Mouse (Mus musculus): ENCODE measurements around the gene Tcaf3. TPM values are rescaled to one million over a fixed set of nuclear protein-coding genes. Genes with fewer than 3 reads are reported as not detected.

The Tcaf3 gene
- not detected for polyA plus RNA-seq (2017; shearing (Covaris generic))

- ATAC-seq, result no peak
Measured at GRCm38 (mm10) chr6:42597592-42597991, at the start of gene Tcaf3. Gene Tcaf3, minus strand, starts transcription at chr6:42597692.

- ATAC-seq, result no peak
Measured at GRCm38 (mm10) chr6:42644912-42645549, 47.5 kb upstream of the Tcaf3 start, which contains the start of gene Tcaf2. Gene Tcaf2, minus strand, starts transcription at chr6:42645254.

GRCm38 (mm10) chr6:42634393-42634792 is 36.9 kb upstream of the Tcaf3 start:
- ATAC-seq, result no peak

- ATAC-seq, result no peak
Measured at GRCm38 (mm10) chr6:42631395-42631794, 33.9 kb upstream of the Tcaf3 start.

- no peak for ATAC-seq
Measured at GRCm38 (mm10) chr6:42616904-42617303, 19.4 kb upstream of the Tcaf3 start.

GRCm38 (mm10) chr6:42612218-42612617 is 14.7 kb upstream of the Tcaf3 start:
- ATAC-seq, result no peak

GRCm38 (mm10) chr6:42610954-42611522 is 13.5 kb upstream of the Tcaf3 start:
- no peak for ATAC-seq

GRCm38 (mm10) chr6:42593138-42593882 is 4.2 kb downstream of the Tcaf3 start:
- ATAC-seq, result no peak

- ATAC-seq, result no peak
Measured at GRCm38 (mm10) chr6:42586569-42586968, 10.9 kb downstream of the Tcaf3 start.

GRCm38 (mm10) chr6:42583488-42583872 is 14.0 kb downstream of the Tcaf3 start:
- no peak for ATAC-seq

- ATAC-seq, result no peak
Measured at GRCm38 (mm10) chr6:42582741-42583487, 14.6 kb downstream of the Tcaf3 start.

- no peak for ATAC-seq
Measured at GRCm38 (mm10) chr6:42578678-42579077, 18.8 kb downstream of the Tcaf3 start.

GRCm38 (mm10) chr6:42577433-42577832 is 20.1 kb downstream of the Tcaf3 start:
- no peak for ATAC-seq

GRCm38 (mm10) chr6:42568205-42568604 is 29.3 kb downstream of the Tcaf3 start:
- no peak for ATAC-seq

- no peak for ATAC-seq
Measured at GRCm38 (mm10) chr6:42566076-42566598, 31.4 kb downstream of the Tcaf3 start.

GRCm38 (mm10) chr6:42562280-42562679 is 35.2 kb downstream of the Tcaf3 start:
- ATAC-seq, result no peak

- no peak for ATAC-seq
Measured at GRCm38 (mm10) chr6:42560885-42561284, 36.6 kb downstream of the Tcaf3 start.

- ATAC-seq, result no peak
Measured at GRCm38 (mm10) chr6:42558641-42559040, 38.9 kb downstream of the Tcaf3 start.

- ATAC-seq, result no peak
Measured at GRCm38 (mm10) chr6:42547461-42547860, 50.0 kb downstream of the Tcaf3 start, which contains the start of gene Olfr455. Gene Olfr455, minus strand, starts transcription at chr6:42547587.

GRCm38 (mm10) chr6:42546180-42546579 is 51.3 kb downstream of the Tcaf3 start:
- ATAC-seq, result no peak

GRCm38 (mm10) chr6:42545451-42545885 is 52.0 kb downstream of the Tcaf3 start:
- ATAC-seq, result no peak

GRCm38 (mm10) chr6:42544846-42545245 is 52.6 kb downstream of the Tcaf3 start:
- ATAC-seq, result no peak
